Mouse (Mus musculus): ENCODE data around the gene Cdh13. TPM values are rescaled to one million over a fixed set of nuclear protein-coding genes. Genes with fewer than 3 reads are reported as not detected.

Cdh13 gene
- polyA plus RNA-seq, 1 experiment = 4.5 TPM

DNA sequence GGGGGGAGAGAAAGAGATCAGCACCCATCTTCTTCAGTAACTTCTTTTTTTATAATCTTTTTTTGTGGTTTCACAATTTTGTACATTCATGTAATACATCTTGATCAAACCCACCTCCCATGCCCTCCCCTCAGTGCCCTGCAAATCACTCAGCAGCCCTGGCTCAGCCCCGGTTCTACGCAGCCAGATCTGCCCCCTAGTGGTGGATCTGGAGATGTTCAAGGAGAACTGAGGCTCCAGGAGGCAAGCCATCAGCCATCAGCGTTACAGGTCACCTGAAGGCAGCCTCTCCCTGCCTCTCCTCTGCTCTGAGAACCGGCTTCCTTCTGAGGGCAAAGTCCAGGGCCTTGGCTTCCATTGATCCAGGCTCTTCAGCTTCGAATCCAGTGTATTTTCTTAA is 696.3 kb downstream of the Cdh13 start:
- H3K4me1 ChIP-seq (ENCODE audit: control insufficient read depth, insufficient read depth, low read length) = no peaks in the 10 kb centered on the region
- no peak overlapping the region for H3K4me3 ChIP-seq (ENCODE audit: control insufficient read depth, low read depth, low read length)
- no peaks in the 10 kb centered on the region for H3K36me3 ChIP-seq (ENCODE audit: control insufficient read depth, insufficient read depth, low read length)
- no peaks in the 10 kb centered on the region for H3K27me3 ChIP-seq (ENCODE audit: control insufficient read depth, insufficient read depth, low read length)
- H3K27ac ChIP-seq (ENCODE audit: control insufficient read depth, insufficient read depth, low read depth, low read length) = no peak overlapping the region
- no peak for TF ChIP-seq POLR2A (IDR thresholded peaks at IDR 0.05; ENCODE audit: control insufficient read depth, low read depth, low read length)
- peak; percentile 89 for TF ChIP-seq CTCF (IDR thresholded peaks at IDR 0.05; ENCODE audit: control insufficient read depth, insufficient read depth, insufficient replicate concordance, low read depth, low read length)

DNA sequence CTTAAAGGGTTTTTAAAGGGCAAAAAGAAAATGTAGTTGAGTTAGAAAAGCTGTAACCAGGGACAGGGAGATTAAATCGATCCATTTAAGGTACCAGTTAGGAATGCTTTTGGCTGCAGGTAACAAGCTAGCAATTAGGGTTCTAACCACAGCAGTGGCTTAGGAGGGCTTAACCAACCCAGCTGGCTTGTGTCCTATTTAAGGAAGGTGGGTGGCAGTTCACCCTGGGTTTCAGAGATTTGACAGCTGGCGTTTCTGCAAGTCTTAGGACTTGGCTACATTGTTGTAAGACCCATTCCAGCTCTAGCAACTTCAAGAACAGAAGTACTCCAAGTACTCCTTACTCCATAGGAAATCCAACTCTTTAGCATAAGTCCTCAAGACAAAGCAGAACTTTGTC is 700.2 kb downstream of the Cdh13 start:
- H3K27ac ChIP-seq (ENCODE audit: control insufficient read depth, insufficient read depth, low read depth, low read length) = no peak overlapping the region

DNA sequence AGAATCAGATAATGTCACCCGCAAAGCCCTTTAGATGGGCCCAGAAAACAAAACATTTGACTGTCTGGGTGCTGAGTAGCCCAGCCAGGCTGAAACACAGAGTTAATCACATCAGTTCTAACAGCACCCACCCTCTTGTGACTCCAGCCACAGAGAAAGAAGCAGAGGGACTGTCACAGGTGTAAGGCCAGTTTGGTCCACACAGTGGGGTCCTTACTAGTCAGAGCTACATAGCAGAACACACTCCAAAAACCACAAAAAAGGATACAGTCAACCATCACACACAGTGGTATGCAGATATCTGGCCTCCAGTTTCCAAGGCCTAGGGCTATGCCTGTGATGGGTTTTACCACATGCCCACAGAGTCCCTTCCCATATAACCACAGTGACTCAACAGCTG is 703.3 kb downstream of the Cdh13 start:
- no peaks in the 10 kb centered on the region for H3K4me1 ChIP-seq (ENCODE audit: control insufficient read depth, insufficient read depth, low read length)
- H3K27ac ChIP-seq (ENCODE audit: control insufficient read depth, insufficient read depth, low read depth, low read length) = no peak overlapping the region
- H3K27me3 ChIP-seq (ENCODE audit: control insufficient read depth, insufficient read depth, low read length) = no peaks in the 10 kb centered on the region
- no peak overlapping the region for H3K4me3 ChIP-seq (ENCODE audit: control insufficient read depth, low read depth, low read length)
- no peaks in the 10 kb centered on the region for H3K36me3 ChIP-seq (ENCODE audit: control insufficient read depth, insufficient read depth, low read length)
- no peak for TF ChIP-seq POLR2A (IDR thresholded peaks at IDR 0.05; ENCODE audit: control insufficient read depth, low read depth, low read length)

More for the DNA sequence above, 700.2 kb downstream of the Cdh13 start:
- Histone ChIP-seq H3K36me3 (ENCODE audit: control insufficient read depth, insufficient read depth, low read length) (no peaks in the 10 kb centered on the region), H3K4me1 (ENCODE audit: control insufficient read depth, insufficient read depth, low read length) (no peaks in the 10 kb centered on the region), H3K4me3 (ENCODE audit: control insufficient read depth, low read depth, low read length) (no peak overlapping the region), H3K27me3 (ENCODE audit: control insufficient read depth, insufficient read depth, low read length) (no peaks in the 10 kb centered on the region)
- TF ChIP-seq CTCF (IDR thresholded peaks at IDR 0.05; ENCODE audit: control insufficient read depth, insufficient read depth, insufficient replicate concordance, low read depth, low read length) = no peak
- no peak for TF ChIP-seq POLR2A (IDR thresholded peaks at IDR 0.05; ENCODE audit: control insufficient read depth, low read depth, low read length)

DNA sequence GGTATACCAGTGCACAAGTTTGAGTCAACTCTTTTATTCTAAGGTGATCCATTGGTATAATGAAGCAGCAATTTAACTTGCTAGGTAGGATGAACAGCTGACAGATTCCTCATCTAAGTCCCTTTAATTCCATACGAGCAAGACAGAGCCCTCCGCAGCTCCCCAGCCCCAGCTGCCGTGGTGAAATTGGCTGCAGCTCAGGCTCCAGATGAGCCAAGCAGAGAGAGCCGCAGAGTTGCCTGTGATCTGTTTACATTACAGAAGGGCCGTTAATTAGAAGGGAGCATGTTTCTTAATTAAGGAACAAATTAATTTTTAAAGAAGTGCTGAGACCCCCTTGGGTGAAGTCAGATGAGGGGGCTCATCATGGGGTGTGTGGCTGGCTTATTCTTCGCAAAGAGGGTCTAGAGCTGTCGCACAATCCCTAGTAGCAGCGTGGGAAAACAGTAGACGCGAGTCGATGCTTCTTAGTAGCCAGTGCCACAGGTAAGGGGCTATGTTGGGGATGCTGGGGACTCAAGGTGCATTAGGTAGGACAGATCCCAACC is 712.2 kb downstream of the Cdh13 start:
- no peaks in the 10 kb centered on the region for H3K36me3 ChIP-seq (ENCODE audit: control insufficient read depth, insufficient read depth, low read length)
- no peak overlapping the region for H3K27ac ChIP-seq (ENCODE audit: control insufficient read depth, insufficient read depth, low read depth, low read length)
- no peaks in the 10 kb centered on the region for H3K27me3 ChIP-seq (ENCODE audit: control insufficient read depth, insufficient read depth, low read length)
- TF ChIP-seq POLR2A (IDR thresholded peaks at IDR 0.05; ENCODE audit: control insufficient read depth, low read depth, low read length) (no peak), CTCF (IDR thresholded peaks at IDR 0.05; ENCODE audit: control insufficient read depth, insufficient read depth, insufficient replicate concordance, low read depth, low read length) (no peak)
- H3K4me3 ChIP-seq (ENCODE audit: control insufficient read depth, low read depth, low read length) = no peak overlapping the region
- no peaks in the 10 kb centered on the region for H3K4me1 ChIP-seq (ENCODE audit: control insufficient read depth, insufficient read depth, low read length)

DNA sequence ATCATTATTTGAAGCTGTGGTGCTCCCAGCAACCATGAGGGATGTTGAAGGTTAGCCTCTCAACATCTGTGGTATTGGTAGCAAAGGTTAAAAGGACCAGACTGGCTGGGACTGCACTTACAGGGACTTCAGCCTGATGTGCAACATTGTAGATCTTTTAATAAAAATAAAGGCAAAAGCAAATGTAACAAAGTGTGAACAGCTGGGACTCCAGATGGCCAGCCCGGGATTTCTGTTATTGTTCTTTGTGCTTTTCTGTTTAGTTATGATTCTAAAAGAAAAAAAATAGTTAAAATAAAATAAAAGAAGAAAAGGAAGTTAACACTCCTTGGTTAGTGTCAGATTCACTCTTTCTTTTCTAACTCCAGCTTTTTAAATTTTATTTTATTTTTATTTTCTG is 717.1 kb downstream of the Cdh13 start:
- Histone ChIP-seq H3K27me3 (ENCODE audit: control insufficient read depth, insufficient read depth, low read length) (no peaks in the 10 kb centered on the region), H3K4me3 (ENCODE audit: control insufficient read depth, low read depth, low read length) (no peak overlapping the region), H3K4me1 (ENCODE audit: control insufficient read depth, insufficient read depth, low read length) (no peaks in the 10 kb centered on the region), H3K27ac (ENCODE audit: control insufficient read depth, insufficient read depth, low read depth, low read length) (no peak overlapping the region), H3K36me3 (ENCODE audit: control insufficient read depth, insufficient read depth, low read length) (no peaks in the 10 kb centered on the region)
- no peak for TF ChIP-seq CTCF (IDR thresholded peaks at IDR 0.05; ENCODE audit: control insufficient read depth, insufficient read depth, insufficient replicate concordance, low read depth, low read length)
- TF ChIP-seq POLR2A (IDR thresholded peaks at IDR 0.05; ENCODE audit: control insufficient read depth, low read depth, low read length) = no peak

DNA sequence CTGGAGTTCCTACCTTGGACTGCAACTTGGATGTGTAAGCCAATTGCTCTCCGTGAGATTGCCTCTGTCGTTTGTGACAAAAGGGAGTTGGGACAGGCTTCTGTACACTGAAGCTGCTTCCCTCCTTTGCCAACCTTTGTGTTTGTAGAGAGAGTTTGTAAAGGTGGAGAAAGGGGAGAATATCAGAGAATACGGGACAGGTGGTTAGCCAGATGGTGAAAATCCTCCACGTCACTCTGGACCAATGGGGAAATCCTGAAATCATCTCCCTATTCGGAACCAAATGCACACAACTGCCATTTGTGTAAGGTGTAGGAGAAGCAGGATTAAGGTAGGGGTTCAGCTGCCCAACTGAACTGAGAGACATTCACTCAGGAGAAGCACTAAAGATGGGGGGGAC is 721.3 kb downstream of the Cdh13 start:
- TF ChIP-seq POLR2A (IDR thresholded peaks at IDR 0.05; ENCODE audit: control insufficient read depth, low read depth, low read length) (no peak), CTCF (IDR thresholded peaks at IDR 0.05; ENCODE audit: control insufficient read depth, insufficient read depth, insufficient replicate concordance, low read depth, low read length) (no peak)

DNA sequence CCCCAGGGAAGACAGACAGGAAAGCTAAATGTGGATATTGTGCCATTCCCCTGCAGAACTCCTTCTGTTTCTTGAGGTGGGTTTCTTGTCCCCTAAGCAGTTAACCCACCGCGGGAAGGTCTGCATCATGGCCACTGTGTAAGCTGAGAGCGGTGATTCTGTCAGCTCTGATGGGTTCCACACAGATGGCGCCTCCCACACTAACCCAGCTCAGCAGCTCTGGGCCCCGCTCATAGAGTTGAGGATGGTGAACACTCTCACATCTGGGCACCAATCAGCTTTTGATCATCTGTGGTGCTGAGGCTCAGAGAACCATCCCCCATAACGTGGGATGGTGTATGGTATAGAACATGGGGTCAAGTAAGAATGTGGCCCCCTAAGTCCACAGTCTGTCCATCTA is 735.1 kb downstream of the Cdh13 start:
- no peaks in the 10 kb centered on the region for H3K36me3 ChIP-seq (ENCODE audit: control insufficient read depth, insufficient read depth, low read length)
- H3K4me3 ChIP-seq (ENCODE audit: control insufficient read depth, low read depth, low read length) = no peak overlapping the region
- no peaks in the 10 kb centered on the region for H3K4me1 ChIP-seq (ENCODE audit: control insufficient read depth, insufficient read depth, low read length)
- TF ChIP-seq POLR2A (IDR thresholded peaks at IDR 0.05; ENCODE audit: control insufficient read depth, low read depth, low read length) = no peak
- TF ChIP-seq CTCF (IDR thresholded peaks at IDR 0.05; ENCODE audit: control insufficient read depth, insufficient read depth, insufficient replicate concordance, low read depth, low read length) = no peak
- H3K27me3 ChIP-seq (ENCODE audit: control insufficient read depth, insufficient read depth, low read length) = no peaks in the 10 kb centered on the region
- no peak overlapping the region for H3K27ac ChIP-seq (ENCODE audit: control insufficient read depth, insufficient read depth, low read depth, low read length)

More for the DNA sequence above, 721.3 kb downstream of the Cdh13 start:
- Histone ChIP-seq H3K4me1 (ENCODE audit: control insufficient read depth, insufficient read depth, low read length) (no peaks in the 10 kb centered on the region), H3K27me3 (ENCODE audit: control insufficient read depth, insufficient read depth, low read length) (no peaks in the 10 kb centered on the region), H3K36me3 (ENCODE audit: control insufficient read depth, insufficient read depth, low read length) (no peaks in the 10 kb centered on the region), H3K4me3 (ENCODE audit: control insufficient read depth, low read depth, low read length) (no peak overlapping the region), H3K27ac (ENCODE audit: control insufficient read depth, insufficient read depth, low read depth, low read length) (no peak overlapping the region)

DNA sequence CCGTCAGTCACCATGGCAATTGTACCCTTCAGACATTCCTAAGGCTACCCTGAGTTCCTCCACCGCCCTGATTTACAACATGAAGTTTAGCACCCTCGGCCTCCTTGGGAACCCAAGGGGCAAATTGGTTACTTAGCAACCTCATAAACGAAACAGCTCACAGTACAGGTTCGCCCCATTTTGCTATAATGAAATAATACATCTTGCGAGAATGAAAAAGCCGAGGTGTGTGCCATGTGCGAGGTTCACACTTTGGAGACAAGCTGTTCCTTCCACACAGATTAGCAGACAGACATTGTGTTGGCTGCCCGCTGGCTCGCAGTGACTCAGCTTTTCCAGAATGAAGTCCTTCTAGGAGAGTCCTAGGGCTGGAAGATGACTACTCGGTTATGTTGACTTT is 737.2 kb downstream of the Cdh13 start:
- Histone ChIP-seq H3K27ac (ENCODE audit: control insufficient read depth, insufficient read depth, low read depth, low read length) (no peak overlapping the region), H3K27me3 (ENCODE audit: control insufficient read depth, insufficient read depth, low read length) (no peaks in the 10 kb centered on the region), H3K4me1 (ENCODE audit: control insufficient read depth, insufficient read depth, low read length) (no peaks in the 10 kb centered on the region), H3K4me3 (ENCODE audit: control insufficient read depth, low read depth, low read length) (no peak overlapping the region), H3K36me3 (ENCODE audit: control insufficient read depth, insufficient read depth, low read length) (no peaks in the 10 kb centered on the region)
- no peak for TF ChIP-seq POLR2A (IDR thresholded peaks at IDR 0.05; ENCODE audit: control insufficient read depth, low read depth, low read length)
- TF ChIP-seq CTCF (IDR thresholded peaks at IDR 0.05; ENCODE audit: control insufficient read depth, insufficient read depth, insufficient replicate concordance, low read depth, low read length) = no peak
